Mouse (Mus musculus): ENCODE measurements around the gene RPS10-NUDT3. TPM values are rescaled to one million over a fixed set of nuclear protein-coding genes. Genes with fewer than 3 reads are reported as not detected.

The RPS10-NUDT3 gene
- total RNA-seq, 2 experiments from 2014 or later, result not detected

DNA sequence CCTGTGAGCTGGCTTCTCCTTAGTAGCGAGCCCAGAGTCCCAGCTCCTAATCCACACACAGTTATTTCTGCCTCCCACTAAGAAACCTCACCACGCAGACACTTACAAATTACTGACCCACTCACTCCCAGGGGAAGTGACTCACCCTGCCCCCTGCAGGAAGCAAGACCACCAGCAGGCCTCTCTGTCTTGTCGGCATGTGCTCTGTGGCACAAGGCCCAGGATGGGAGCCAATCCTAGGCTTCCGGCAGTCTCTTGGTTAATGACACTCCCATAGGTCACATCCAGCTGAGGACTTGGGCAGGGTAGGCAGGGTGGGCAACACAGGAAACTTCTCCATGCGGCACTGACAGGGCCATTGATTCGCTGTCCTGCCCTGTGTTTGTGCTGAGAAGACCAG, 57.6 kb downstream of the RPS10-NUDT3 start:
- DNase-seq (ENCODE audit: low spot score in 2 of 2), result no peak

DNA sequence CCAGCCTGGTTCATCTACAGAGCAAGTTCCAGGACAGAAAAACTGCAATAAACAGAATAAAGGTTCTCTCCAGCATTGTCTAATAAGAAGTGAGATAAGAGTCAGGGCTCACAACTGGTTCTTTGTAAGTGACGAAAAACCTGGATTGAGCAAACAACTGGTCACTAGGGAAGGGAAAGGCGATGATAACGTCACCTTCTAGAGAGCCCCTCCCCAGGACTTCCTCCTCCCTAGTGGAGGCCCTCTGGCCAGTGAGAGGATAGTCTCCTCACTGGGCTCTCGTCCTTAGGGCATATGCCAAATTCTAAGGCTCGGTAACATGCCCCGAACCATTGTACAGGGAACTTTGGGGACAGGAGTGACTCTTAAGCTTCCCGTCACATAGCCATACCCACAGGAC, 59.0 kb downstream of the RPS10-NUDT3 start:
- DNase-seq (ENCODE audit: low spot score in 2 of 2), result no peak

DNA sequence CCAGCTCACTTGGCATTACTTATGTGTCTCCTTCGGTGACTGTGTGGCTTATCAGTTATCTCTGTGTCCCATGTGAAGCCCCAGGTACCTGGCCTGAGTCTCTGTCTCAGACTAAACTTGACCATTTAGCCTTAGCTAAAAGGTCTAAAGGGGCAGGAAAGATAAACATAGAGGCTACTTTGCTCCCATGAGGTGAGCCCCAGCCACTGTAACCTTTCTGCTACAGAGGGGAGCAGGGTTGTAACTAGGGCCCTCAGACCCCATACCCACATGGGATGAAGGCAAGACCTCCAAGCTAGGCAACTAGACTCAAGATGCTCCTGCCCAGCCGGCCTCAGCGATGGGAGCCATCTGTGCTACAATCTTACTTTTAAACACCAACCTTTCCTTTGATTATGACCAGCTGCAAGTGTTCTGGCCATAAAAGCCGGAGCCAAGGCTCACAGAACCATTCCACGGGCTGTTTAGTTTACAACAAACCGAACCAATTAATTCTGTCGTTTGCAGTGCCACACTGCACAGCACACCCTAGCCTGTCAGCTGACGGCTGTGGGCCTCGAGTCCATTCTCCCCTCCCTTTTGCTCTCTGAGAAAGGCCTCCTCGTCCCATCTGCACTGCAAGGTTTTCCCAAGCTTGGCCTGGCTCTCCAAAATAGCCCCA, 59.8 kb downstream of the RPS10-NUDT3 start:
- no peak for DNase-seq (ENCODE audit: low spot score in 2 of 2)

DNA sequence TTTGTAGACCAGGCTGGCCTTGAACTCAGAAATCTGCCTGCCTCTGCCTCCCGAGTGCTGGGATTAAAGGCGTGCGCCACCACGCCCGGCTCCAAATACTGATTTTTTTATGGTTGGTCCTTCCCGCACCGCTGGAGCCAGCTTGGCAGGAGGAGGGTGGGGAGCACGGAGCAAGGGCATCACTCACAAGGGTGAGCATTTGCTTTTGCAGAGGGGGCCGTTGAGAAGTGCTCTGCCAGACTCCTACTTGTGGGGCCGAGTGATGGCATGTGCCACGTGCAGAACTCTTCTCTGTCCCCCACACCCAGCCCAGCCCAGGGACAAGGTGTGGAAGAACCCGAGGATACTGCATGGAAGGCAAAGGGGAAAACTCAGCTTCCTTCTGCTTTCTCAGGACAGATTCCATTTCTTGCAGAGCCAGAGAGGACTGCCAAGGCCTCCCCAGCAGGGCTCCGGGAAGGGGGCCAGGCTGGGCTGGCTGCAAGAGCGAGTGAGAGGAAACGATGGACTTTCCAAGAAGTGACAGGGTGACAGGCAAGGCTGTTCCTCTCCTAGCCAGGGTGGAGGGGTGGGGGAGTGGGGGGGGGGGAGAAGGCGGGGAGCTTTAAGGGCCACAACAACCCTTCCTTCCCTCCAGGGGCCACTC, 60.4 kb downstream of the RPS10-NUDT3 start:
- DNase-seq (ENCODE audit: low spot score in 2 of 2), result peak; percentile 69 to 81

DNA sequence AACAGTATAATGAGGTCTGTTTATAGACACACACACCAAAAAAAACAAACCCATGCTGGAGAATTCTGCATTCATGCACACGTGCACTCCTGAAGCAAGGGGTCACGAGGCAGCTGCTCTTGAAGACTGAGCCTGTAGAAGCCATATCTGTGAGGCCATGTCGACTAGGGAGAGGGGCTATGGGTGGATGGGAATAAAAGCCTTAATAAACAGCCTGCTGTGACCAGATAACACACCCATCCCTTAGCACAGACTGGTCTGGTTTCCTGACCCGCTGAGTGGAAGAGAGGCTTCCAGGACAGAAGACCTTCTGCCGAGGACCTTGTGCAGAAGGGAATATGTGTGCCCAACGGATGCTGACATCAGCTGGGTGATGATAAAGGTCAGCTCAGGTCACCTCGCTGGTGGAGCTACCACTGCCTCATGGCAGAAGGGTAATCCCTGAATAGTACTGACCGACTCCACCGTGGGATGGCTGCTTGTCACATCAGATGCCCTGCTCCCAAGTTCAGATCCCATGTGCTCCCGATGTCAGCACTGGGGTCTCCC, 61.2 kb downstream of the RPS10-NUDT3 start:
- no peak for DNase-seq (ENCODE audit: low spot score in 2 of 2)

DNA sequence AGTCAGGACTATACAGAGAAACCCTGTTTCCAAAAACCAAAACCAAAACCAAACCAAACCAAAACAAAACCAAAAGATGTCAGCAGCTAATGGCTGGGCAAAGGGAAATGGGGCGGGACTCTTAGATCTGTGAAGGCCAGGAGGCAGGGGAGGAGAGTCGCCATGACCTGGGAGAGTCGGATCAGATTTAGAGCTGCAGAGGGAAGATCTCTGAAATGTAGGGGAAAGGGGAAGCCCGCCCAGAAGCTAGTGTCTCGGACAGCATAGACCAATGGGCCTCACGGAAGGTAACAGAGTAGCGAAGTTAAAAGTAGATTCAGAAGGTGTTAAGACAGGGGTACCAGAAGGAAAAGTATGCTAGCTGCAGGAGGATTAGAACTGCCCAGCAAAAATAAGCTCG, 63.7 kb downstream of the RPS10-NUDT3 start:
- DNase-seq (ENCODE audit: low spot score in 2 of 2), result no peak

DNA sequence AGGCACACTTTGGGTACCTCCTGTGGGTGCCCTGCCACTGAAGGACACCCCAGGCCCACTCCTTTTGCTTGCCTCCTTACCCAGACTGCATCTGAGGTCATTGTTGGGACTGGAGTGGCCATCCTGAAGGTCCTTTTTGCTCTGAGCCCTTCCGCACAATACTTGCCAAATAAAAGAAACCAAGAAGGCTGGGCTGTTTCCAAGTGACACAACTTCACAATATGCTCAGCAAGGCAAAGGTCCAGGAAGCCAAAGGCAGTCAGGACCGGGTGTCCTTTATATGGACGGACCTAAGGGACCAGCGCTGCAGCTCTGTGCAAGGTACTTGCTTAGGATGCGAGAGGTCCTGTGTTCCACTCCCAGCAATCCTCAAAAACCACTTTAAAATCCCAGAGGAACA, 66.8 kb downstream of the RPS10-NUDT3 start:
- no peak for DNase-seq (ENCODE audit: low spot score in 2 of 2)

DNA sequence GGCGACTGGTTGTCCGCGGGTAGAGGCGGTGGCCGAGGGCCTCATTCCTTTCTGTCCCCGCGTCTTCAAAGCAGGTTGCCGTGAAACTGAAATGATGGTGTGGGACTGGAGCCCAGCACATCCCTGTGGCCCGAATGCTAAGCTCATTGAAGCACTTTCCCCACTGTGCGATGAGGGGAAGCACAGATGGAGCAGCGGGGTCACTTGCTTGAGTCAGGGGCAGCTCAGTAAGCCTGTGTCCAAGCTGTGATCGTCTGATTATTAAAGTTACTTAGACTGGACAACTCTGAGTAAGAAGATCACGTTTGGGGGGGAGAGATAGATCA, 69.1 kb downstream of the RPS10-NUDT3 start:
- DNase-seq (ENCODE audit: low spot score in 2 of 2), result no peak

DNA sequence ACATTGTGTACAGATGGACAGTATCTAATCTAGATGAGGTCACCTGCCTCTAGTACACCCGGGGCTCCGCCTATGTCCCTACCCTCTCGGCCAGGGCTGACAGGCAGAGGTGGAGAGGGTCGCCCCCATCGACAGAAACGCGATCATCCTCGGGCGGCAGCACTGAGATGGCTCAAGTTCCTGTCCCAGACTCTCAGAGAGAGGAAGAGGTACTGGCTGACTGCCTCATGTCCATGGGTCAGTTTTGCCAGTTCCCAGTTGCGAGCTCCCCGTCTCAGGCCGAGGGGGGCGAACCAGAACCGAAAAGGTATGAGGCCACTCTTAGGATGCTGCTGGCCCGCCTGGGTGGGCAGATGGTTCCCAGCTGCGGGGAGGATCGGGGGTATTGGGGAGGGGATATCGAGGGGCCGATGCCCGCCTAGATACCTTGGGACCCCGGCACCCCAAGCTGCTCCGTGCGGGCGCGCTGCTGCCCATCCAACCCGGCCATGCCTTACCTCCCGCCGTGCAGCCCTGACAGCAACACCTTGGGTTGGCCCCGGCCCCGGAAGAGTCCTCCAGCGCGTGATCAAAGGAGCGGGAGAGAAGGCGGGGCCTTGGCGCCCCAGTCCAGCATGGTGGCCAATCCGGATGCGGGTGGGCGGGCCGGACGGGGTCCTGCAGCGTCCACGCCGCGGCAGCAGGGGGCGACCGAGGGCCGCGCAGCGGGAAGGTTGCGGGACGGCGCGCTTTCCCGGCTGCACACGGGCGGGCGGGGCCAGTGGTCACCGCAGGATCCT, 69.7 kb downstream of the RPS10-NUDT3 start, which contains the start of gene AI413582:
TSS of gene AI413582 (minus strand) at position 594 of the 779 bp plus-strand sequence.
- peak; percentile 97 for DNase-seq (ENCODE audit: low spot score in 2 of 2)

DNA sequence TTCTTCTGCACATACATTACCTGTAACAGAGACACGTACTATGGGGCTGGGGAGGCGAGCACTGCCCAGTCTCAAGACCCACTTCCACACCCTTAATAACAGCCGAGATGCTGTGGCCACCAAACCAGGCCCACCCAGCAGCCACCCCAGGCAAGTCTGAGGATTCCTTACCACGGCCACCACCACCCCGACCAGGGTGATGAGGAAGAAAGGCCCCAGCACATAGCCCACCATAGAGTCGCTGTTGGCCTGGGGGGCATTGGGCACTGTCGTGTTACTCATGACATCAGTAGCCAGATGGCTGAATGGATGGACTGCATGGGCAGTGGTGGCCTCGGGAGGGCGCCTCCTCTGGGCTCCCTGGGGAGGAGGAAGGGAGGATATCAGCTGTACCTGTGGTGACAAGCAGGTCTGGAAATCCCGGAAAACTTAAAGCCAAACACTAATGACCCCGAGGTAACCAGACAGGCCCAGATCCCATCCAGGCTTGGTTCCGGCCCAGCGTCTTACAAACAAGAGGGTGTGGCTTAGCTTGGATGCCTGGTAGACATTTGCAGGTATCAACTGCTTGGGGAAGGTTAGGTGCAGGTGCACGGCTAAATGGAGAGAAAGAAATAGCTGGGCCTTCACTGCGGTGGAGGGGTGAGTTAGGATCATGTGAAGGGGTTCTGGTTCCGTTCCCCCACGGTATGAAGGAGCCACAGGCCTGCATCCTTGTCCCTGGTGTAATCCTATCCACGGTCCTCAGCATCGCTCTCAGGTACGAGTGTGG, 70.4 kb downstream of the RPS10-NUDT3 start:
- DNase-seq (ENCODE audit: low spot score in 2 of 2), result no peak

DNA sequence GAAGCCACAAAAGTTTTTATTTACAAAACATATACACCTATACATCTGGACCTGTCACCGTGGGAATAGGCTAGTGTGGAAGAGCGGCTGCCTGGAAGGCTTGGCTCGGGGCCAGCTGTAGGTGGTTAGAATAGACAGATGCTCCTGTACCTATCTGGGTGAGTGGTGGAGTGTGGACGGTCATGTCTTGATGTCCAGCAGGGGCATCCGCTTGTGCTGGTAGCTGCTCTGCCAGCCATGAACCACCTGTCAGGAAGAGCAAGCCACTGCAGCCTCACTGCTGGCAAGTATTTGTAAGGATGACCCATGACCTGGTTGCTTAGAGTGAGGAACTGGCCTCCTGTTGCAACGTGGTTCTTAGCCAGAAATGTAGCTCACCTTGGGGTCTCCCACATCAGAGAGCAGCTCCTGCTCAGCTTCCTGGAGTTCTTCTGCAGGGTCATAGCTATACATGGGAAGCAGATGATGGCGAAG, 71.2 kb downstream of the RPS10-NUDT3 start:
- DNase-seq (ENCODE audit: low spot score in 2 of 2), result no peak

DNA sequence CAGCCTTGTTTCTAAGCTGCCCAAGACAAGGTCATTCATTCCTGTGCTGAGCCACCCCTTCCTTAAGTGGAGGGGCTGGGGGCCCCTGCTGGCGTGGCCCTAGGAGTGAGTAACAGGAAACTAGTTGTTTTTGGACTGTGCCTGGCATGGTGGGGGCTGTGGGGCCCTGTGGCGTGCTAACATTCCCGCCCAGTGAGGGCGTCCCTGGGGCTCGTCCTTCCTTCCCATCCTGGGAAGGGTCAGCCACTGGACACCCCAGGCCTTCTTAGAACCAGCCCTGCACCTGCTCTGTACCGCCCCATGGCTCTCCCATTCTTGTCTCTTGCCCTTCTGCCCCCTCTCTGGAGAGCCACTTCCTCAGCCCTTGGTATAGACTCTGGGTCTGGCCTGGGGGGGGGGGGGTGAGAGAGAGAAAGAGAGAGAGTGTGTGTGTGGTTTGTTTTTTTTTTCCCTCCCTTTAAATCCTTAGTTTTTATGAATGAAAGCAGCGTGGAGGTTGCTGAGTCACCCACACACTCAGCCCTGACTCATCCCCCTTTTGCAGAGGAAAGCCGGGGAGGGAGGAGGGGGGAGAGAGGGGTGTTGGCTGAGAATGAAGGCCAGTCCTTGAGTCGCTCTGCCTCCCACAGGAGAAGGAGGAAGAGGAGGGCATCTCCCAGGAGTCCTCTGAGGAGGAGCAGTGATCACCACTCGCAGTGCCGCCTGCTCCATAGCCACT, 73.1 kb downstream of the RPS10-NUDT3 start:
- DNase-seq (ENCODE audit: low spot score in 2 of 2), result no peak

DNA sequence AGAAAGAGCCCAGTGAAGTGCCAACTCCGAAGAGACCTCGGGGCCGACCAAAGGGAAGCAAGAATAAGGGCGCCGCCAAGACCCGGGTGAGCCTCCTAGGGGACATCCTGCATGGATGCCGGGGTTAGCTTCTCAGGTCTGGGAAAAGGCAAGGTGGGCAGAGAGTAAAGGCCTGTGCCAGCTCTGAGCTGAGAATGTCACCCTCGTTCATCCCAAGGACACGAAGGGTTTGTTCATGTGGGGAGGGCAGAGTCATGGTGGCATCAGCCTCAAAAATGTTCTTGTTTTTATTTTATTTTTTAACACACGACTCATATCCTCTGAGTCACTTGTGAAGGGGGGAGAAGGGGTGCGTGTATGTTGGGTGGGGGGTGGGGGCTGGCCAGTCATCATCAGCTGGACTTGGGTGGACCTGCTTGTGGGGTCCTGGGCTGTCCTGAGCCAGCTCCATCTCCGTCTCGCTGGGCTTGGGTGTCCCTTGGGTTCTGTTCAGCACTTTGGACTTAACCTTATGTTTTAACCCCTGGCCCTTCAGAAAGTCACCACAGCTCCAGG, 74.0 kb downstream of the RPS10-NUDT3 start:
- DNase-seq (ENCODE audit: low spot score in 2 of 2), result no peak

DNA sequence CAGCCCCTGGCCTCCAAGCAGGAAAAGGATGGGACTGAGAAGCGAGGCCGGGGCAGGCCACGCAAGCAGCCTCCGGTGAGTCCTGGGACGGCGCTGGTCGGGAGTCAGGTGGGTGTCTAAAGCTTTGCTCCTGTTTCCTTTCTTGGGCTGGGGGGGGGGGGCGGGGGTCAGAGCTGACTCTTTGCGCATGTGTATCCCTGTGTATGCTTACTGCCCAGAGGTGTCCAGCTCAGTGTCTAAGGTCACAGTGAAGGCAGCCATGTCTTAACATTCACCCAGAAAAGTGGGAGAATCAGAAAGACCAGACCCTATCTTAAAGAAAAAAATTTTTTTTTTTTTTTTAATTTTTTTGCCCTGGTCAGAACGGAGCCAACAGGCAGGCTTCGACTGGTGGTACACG, 75.4 kb downstream of the RPS10-NUDT3 start:
- DNase-seq (ENCODE audit: low spot score in 2 of 2), result no peak

DNA sequence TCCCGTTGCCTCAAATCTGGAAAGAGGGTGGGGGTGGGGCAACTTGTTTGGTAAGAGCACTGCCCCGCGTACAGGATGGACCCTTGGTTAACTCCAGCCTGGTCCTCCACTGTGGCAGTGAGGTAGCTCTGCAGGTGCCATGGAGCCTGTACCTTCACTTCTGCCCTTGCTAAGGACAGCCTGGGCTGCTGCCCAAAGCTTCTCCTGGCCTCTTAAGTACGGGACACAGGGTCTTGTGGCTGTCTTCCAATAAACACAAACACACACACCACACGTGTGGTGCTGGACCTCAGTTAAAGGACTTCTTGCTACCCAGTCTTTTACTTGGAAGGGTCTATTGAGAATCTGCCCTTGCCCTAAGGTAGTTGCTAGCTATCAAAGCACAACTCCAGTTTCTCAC, 76.2 kb downstream of the RPS10-NUDT3 start:
- no peak for DNase-seq (ENCODE audit: low spot score in 2 of 2)

DNA sequence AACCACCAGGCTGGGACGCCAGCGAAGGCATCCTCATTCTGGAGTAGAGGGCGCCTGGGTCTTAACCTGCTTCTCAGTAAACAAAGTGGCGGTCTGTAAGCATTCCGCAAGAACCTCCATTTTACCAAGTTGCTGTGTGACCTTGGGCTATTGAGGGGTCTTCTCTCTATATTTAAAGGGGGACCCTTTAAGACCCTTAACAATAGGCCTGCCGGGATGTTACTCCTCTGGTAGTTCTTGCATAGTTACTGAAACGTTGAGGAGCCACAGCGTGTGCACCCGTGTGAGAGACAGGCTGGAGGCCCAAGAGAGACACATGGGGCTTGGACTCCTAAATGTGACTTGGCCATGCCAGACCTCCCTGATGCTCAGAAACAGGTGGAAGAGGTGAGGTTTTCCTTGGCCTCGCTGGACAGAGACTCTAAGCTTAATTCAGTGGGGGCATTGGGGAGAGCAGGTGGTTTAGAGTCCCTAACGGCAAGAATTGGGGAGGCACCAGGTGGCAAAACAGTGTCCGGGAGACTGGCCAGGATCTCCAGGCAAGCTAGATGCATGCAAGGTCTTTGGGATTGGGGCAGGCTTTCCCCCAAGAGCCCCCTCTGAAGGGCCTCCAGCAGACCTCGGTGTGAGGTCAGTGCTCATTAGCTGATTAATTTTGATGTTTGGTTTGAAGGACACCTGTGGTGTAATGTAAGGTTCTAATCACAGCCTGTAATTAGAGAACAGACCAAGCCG, 76.9 kb downstream of the RPS10-NUDT3 start:
- DNase-seq (ENCODE audit: low spot score in 2 of 2), result no peak

DNA sequence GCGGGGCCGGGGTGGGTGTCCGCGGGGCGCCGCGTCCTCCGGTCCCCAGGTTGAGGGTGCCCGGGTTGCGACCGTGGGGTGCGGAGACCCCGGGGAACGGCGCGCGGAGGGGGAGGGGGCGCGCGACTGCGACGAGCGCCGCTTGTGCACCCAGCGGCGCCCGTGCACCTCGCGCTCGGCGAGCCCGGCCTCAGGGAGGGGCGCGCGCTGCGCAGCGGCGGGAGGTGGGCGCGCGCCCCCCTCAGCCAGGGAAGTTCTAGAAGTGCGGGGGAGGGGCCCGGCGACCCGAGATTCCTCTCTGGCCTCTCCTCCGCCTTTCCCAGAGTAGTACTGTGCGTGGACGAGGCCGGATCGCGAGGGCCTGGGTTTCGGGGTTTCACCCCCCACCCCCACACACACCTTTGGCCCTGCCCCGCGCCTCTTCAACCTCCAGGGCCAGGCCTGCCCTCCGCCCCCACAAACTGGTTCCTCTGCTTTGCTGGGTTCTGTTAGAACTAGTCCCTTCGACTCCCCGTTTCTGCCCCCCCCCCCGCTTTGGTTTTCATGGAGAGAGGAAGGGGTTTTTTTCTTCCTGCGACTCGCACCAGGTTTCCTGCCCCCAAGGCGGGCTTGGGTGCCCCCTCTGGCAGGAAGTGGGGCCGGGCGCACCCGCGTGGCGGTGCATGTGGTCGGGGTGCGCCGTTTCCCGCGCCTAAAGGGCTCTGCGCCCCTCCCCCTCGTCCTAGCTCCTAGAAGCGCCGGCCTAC, 77.7 kb downstream of the RPS10-NUDT3 start:
- DNase-seq (ENCODE audit: low spot score in 2 of 2), result no peak

DNA sequence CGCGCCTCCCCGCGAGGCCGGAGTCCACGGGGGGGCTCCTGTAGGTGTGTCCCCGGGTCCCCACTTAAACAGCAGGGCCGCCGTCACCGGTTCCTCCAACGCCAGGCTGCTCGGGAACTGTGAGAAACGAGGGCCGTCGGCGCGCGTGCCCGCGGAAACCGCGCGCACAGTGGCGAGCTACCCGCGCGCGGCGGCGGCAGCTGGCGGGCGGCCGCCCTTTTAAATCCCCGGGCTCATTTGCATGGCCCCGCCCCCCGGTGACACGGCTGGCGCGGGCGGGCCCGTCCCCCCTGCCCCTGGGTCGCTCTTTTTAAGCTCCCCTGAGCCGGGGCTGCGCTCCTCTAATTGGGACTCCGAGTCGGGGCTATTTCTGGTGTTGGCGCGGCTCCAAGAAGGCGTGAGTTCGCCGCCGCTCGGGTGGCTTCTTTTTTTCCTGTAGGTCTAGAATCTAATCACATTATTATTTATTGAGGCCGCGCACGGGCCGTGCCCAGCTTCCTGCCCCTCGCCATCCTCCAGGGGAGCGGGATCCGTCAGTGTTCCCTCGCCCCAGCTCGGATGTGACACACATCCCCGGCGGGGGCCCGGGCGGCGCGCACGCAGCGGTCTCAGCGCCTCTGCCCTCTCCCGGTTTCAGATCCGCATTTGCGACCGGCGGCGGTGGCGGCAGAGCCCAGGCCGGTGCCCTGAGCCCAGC, 78.6 kb downstream of the RPS10-NUDT3 start, which contains the start of gene Hmga1:
TSS of gene Hmga1 (plus strand) at position 183 of the 697 bp plus-strand sequence.
- DNase-seq (ENCODE audit: low spot score in 2 of 2), result peak; percentile 81 to 83

Measured in layer of hippocampus, postnatal 14 days (tissue).